Mouse (Mus musculus): Measurements from ENCODE around the gene Gm12248.

DNA sequence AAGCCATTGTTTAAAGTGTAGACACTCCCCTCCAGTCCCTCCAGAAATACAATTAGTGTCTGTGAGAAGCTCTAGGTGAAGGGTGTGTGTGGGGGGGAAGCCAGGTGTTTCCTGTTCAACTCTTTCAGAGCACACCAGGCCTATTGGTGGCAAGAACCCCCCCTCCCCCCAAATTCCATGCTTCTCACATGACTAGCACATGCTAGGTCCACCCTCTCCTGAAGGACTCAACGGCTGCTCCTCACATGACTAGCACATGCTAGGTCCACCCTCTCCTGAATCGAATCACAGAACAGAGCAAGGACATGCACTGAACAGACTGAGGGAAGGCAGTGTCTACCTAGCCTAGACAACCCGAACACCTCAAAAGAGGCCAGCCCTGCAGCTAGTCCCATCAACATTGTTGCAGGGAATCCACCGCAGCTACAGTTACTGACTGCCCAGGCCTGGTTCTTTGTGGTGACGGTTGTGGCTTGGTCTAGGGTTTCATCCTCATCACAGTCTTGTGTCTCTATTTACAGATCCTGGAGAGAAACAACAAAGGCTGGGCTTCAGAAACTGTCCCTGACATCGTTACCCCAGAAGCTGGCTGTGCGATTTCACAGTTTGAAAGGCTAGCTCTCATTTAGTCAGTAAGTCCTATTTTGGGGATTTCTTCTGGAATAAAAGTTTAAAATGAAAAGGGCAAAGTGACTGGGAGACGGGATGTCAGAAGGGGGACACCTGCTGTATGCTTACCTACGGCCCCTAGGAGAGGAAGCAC, 9.8 kb upstream of the Gm12248 start:
- no peak for TF ChIP-seq CTCF (IDR thresholded peaks at IDR 0.05; ENCODE audit: insufficient read depth, low read length)
- TF ChIP-seq POLR2A (IDR thresholded peaks at IDR 0.05; ENCODE audit: borderline replicate concordance, extremely low read depth, low read depth, low read length) = no peak

All from lung, adult 2 months (tissue).